Mouse (Mus musculus): ENCODE measurements around the gene Armc9. TPM values are rescaled to one million over a fixed set of nuclear protein-coding genes. Genes with fewer than 3 reads are reported as not detected.
A peak's percentile ranks its signal among the peaks of the same experiment; 100 is the strongest.

The Armc9 gene
- polyA plus RNA-seq, 1 experiment from 2014 or later: 17.4 TPM

DNA sequence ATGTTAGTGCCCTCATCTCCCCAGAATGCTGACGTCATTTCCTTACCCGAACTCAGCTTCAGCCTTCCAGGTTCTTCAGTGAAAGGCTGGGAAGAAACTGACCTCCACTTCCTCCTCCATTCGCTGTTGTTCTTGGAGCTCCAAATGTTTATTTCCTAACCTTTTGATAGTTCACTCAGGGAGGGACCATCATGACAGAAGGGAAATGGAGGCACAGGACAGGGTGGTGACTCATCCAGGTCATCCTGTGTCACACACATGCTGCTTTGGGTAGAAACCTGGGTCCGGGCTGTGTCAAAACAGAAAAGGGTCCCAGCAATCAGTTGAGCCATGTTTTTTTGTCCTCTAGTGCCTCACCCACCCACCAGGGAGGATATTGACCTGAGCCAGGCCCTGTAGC lies 11.4 kb upstream of the Armc9 start:
- DNase-seq (ENCODE audit: low spot score): no peak
- no peaks in the 10 kb centered on the region for H3K9me3 ChIP-seq (ENCODE audit: control insufficient read depth, low read length)
- no peak overlapping the region for H3K9ac ChIP-seq (ENCODE audit: low read depth, low read length)
- H3K27ac ChIP-seq (replicated peaks; ENCODE audit: low read depth, low read length): no peak overlapping the region
- H3K27me3 ChIP-seq (replicated peaks; ENCODE audit: control insufficient read depth, insufficient read depth, low read length): no peaks in the 10 kb centered on the region
- WGBS: 80% methylated on average over 4 of the region's 4 CpGs
- H3K36me3 ChIP-seq (ENCODE audit: control insufficient read depth, insufficient read depth, low read length): peaks cover 25% of the 10 kb centered on the region
- H3K4me1 ChIP-seq (ENCODE audit: control insufficient read depth, insufficient read depth, low read length): no peaks in the 10 kb centered on the region
- H3K4me2 ChIP-seq (ENCODE audit: low read depth, low read length): no peak overlapping the region
- no peak for ATAC-seq (ENCODE audit: low read depth)
- no peak overlapping the region for H3K4me3 ChIP-seq (ENCODE audit: low read depth, low read length)

DNA sequence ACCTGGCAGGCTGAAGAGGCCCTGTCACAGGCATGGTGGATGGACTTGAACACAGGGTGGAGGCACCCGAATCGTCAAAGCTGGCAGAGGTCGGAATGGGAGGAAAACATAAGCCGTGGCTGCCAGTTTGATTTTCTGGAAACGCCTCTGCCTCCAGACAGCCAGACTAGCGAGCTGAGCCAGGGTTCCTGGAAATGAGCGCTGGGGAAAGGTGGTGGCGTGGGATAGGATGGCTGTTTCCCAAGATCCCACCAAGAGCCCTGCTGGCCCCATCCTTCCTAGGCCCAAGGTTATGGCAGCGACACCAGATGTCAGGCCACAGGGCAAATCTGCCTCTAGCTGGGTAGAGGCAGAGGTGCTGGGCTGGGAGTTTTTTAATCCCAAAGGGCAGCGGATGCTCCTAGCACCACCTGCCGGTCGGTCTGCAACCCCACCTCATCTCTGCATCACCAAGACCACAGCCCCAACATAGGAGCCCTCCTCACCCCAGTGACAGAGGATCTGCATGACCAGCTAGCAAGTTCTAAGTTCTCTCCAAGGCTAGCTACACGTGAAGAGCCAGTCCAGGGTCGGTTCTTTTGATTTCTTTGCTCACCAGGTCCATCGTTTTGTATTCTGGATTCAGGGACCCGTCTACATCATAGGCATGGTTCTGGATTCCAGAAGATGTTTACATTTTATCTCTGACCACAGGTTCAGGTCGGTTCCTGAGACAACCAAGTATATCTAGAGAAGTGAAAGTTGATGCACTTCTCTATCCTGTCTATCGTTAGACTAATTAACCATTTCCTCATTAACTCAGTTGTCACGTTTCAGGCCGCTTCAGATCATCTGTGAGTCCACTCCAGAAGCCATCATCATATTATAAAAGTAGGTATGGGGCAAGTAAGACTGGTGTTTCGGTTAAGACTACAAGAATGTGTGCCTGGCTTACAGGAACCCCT lies 10.3 kb upstream of the Armc9 start:
- H3K36me3 ChIP-seq (ENCODE audit: control insufficient read depth, insufficient read depth, low read length): peaks cover 18% of the 10 kb centered on the region; the same call in 1 of the 2 replicates
- no peak for ATAC-seq (ENCODE audit: low read depth)
- no peaks in the 10 kb centered on the region for H3K27me3 ChIP-seq (replicated peaks; ENCODE audit: control insufficient read depth, insufficient read depth, low read length)
- H3K4me2 ChIP-seq (ENCODE audit: low read depth, low read length): no peak overlapping the region
- no peak overlapping the region for H3K4me3 ChIP-seq (ENCODE audit: low read depth, low read length)
- 79% methylated on average over 21 of the region's 21 CpGs for WGBS
- no peaks in the 10 kb centered on the region for H3K9me3 ChIP-seq (ENCODE audit: control insufficient read depth, low read length)
- H3K9ac ChIP-seq (ENCODE audit: low read depth, low read length): no peak overlapping the region
- DNase-seq (ENCODE audit: low spot score): no peak
- H3K27ac ChIP-seq (replicated peaks; ENCODE audit: low read depth, low read length): no peak overlapping the region
- no peaks in the 10 kb centered on the region for H3K4me1 ChIP-seq (ENCODE audit: control insufficient read depth, insufficient read depth, low read length)

DNA sequence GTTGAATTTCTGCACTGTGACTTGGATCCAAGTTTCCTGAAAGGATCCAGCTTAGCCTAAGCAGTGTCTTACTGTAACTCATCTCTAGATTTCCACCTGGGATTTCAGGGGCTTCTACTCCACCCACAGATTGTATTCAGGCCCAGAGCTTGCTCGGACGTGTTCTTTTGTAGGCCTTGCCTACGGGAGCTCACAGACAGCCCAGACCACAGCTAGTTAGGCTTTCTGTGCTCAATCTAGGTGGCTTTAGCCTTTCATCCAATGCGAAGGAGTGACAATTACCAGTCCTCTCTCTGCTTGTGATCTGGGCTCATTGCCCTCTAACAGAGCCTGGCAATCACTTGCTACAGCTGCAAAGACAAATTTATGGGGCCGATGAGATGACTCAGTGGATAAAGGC lies 8.3 kb upstream of the Armc9 start:
- Histone ChIP-seq H3K9me3 (ENCODE audit: control insufficient read depth, low read length) (no peaks in the 10 kb centered on the region), H3K4me3 (ENCODE audit: low read depth, low read length) (no peak overlapping the region), H3K4me2 (ENCODE audit: low read depth, low read length) (no peak overlapping the region), H3K4me1 (ENCODE audit: control insufficient read depth, insufficient read depth, low read length) (no peaks in the 10 kb centered on the region), H3K9ac (ENCODE audit: low read depth, low read length) (no peak overlapping the region), H3K27ac (replicated peaks; ENCODE audit: low read depth, low read length) (no peak overlapping the region), H3K36me3 (ENCODE audit: control insufficient read depth, insufficient read depth, low read length) (0 out of 2 replicates have a peak, but pooled peaks cover under 1% of the 10 kb centered on the region), H3K27me3 (replicated peaks; ENCODE audit: control insufficient read depth, insufficient read depth, low read length) (no peaks in the 10 kb centered on the region)
- 81% methylated on average over 5 of the region's 5 CpGs for WGBS
- ATAC-seq (ENCODE audit: low read depth): no peak
- DNase-seq (ENCODE audit: low spot score): no peak

DNA sequence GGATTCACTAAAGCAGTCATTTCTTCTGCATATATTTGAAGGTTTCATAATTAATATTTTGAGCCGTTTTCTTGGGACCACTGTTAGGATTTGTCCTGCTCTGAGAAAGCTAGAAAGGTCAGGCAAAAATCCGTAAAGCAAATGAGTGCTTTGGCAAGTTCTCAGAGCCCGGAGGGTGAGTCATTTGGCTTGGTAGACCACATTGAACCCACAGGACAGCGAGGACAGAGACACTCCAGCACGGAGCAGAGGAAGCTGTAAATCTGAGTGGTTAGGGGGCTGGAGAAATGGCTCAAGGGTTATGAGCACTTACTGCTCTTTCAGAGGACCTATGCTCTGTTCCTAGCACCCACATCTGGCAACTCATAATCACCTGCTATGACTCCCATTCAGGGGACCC lies 7.0 kb upstream of the Armc9 start:
- Histone ChIP-seq H3K27me3 (replicated peaks; ENCODE audit: control insufficient read depth, insufficient read depth, low read length) (no peaks in the 10 kb centered on the region), H3K9me3 (ENCODE audit: control insufficient read depth, low read length) (no peaks in the 10 kb centered on the region), H3K36me3 (ENCODE audit: control insufficient read depth, insufficient read depth, low read length) (no peaks in the 10 kb centered on the region), H3K9ac (ENCODE audit: low read depth, low read length) (no peak overlapping the region), H3K4me2 (ENCODE audit: low read depth, low read length) (no peak overlapping the region), H3K4me3 (ENCODE audit: low read depth, low read length) (no peak overlapping the region), H3K27ac (replicated peaks; ENCODE audit: low read depth, low read length) (no peak overlapping the region), H3K4me1 (ENCODE audit: control insufficient read depth, insufficient read depth, low read length) (no peaks in the 10 kb centered on the region)
- ATAC-seq (ENCODE audit: low read depth) (no peak), DNase-seq (ENCODE audit: low spot score) (no peak)
- 75% methylated on average over 5 of the region's 5 CpGs for whole genome bisulfite sequencing

DNA sequence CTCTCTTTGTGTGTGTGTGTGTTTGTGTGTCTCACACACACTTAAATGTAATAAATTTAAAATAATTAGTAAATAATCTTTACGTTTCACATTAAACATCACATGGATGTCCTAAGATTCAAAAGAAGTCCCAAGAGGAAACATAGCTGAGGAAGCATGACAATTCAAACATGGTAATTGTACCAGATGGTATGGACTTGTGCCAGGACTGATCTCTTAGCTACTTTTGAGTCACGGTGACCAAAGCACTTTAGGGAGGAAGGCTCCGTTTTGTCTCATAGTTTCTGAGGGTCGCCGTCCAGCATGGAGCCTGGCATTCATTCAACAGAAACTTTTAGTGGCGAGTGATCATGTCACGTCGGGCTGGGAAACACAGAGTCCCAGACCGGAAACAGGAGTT lies 6.4 kb upstream of the Armc9 start:
- no peaks in the 10 kb centered on the region for H3K27me3 ChIP-seq (replicated peaks; ENCODE audit: control insufficient read depth, insufficient read depth, low read length)
- ATAC-seq (ENCODE audit: low read depth) (no peak), DNase-seq (ENCODE audit: low spot score) (peak; percentile 13)
- no peaks in the 10 kb centered on the region for H3K9me3 ChIP-seq (ENCODE audit: control insufficient read depth, low read length)
- H3K4me2 ChIP-seq (ENCODE audit: low read depth, low read length): no peak overlapping the region
- H3K27ac ChIP-seq (replicated peaks; ENCODE audit: low read depth, low read length): no peak overlapping the region
- H3K36me3 ChIP-seq (ENCODE audit: control insufficient read depth, insufficient read depth, low read length): no peaks in the 10 kb centered on the region
- H3K9ac ChIP-seq (ENCODE audit: low read depth, low read length): no peak overlapping the region
- 78% methylated on average over 9 of the region's 9 CpGs for WGBS
- no peak overlapping the region for H3K4me3 ChIP-seq (ENCODE audit: low read depth, low read length)
- no peaks in the 10 kb centered on the region for H3K4me1 ChIP-seq (ENCODE audit: control insufficient read depth, insufficient read depth, low read length)

DNA sequence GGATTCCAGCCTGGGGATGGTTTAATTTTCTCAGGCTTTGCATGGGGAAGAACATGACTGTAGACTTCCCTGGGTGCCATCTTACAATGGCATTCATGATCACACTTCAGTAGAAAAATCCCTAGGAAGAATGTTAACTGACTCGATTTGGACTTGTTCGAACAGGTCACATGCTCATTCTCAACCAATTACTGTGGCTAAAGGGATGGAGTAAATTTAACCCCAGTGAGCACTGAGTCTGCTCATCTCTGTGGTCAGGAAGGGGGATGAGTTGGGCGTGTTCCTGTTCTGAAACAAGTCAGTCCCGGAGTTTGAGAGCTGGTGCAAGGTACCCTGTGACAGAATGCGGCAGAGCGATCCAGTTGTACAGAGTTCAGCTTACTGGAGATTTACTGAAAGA lies 3.7 kb upstream of the Armc9 start:
- Histone ChIP-seq H3K4me2 (ENCODE audit: low read depth, low read length) (no peak overlapping the region), H3K27me3 (replicated peaks; ENCODE audit: control insufficient read depth, insufficient read depth, low read length) (no peaks in the 10 kb centered on the region), H3K27ac (replicated peaks; ENCODE audit: low read depth, low read length) (no peak overlapping the region), H3K36me3 (ENCODE audit: control insufficient read depth, insufficient read depth, low read length) (no peaks in the 10 kb centered on the region), H3K4me1 (ENCODE audit: control insufficient read depth, insufficient read depth, low read length) (0 out of 2 replicates have a peak, but pooled peaks cover 2% of the 10 kb centered on the region), H3K4me3 (ENCODE audit: low read depth, low read length) (no peak overlapping the region), H3K9ac (ENCODE audit: low read depth, low read length) (no peak overlapping the region), H3K9me3 (ENCODE audit: control insufficient read depth, low read length) (no peaks in the 10 kb centered on the region)
- no peak for ATAC-seq (ENCODE audit: low read depth)
- no peak for DNase-seq (ENCODE audit: low spot score)
- 73% methylated on average over 6 of the region's 6 CpGs for WGBS

DNA sequence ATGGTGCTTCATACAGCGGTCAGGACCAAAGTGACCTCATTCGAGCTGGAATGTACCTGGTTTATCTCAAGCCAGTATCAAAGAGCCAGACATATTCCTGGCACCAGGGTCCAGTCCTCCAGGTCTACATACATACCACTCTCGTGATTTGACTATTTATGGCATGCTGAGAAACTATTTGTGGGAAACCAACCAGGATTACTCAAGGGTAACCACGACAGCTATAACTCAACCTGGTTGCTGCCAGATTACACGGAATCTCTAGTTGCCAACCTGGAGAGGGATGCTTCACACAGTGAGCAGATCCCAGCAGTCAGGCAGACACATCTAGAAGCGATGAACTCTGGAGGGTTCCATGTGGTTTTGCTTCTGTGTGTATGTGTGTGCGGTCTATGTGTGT lies 3.2 kb upstream of the Armc9 start:
- DNase-seq (ENCODE audit: low spot score) (no peak), ATAC-seq (ENCODE audit: low read depth) (no peak)
- Histone ChIP-seq H3K4me2 (ENCODE audit: low read depth, low read length) (no peak overlapping the region), H3K9me3 (ENCODE audit: control insufficient read depth, low read length) (no peaks in the 10 kb centered on the region), H3K4me1 (ENCODE audit: control insufficient read depth, insufficient read depth, low read length) (0 out of 2 replicates have a peak, but pooled peaks cover 2% of the 10 kb centered on the region), H3K4me3 (ENCODE audit: low read depth, low read length) (no peak overlapping the region), H3K27ac (replicated peaks; ENCODE audit: low read depth, low read length) (no peak overlapping the region), H3K27me3 (replicated peaks; ENCODE audit: control insufficient read depth, insufficient read depth, low read length) (no peaks in the 10 kb centered on the region), H3K36me3 (ENCODE audit: control insufficient read depth, insufficient read depth, low read length) (no peaks in the 10 kb centered on the region), H3K9ac (ENCODE audit: low read depth, low read length) (no peak overlapping the region)
- WGBS: 83% methylated on average over 7 of the region's 7 CpGs

DNA sequence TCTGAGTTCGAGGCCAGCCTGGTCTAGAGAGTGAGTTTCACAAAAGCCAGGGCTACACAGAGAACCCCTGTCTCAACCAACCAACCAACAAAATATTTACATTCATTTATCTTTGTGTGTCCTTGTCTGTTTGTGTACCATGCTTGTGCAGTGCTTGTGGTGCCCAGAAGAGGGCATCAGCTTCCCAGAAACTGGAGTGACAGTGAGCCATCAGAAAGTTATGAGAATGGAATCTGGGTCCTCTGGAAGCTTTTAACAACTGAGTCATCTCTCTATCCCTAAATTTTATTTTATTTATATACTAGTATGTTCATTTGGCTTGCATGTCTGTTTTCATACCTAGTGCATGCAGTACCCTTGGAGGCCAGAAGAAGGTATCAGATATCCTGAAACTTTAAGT lies 2.0 kb upstream of the Armc9 start:
- H3K4me3 ChIP-seq (ENCODE audit: low read depth, low read length): no peak overlapping the region
- DNase-seq (ENCODE audit: low spot score) (no peak), ATAC-seq (ENCODE audit: low read depth) (no peak)
- 0 out of 2 replicates have a peak, but pooled peaks cover 2% of the 10 kb centered on the region for H3K4me1 ChIP-seq (ENCODE audit: control insufficient read depth, insufficient read depth, low read length)
- no peaks in the 10 kb centered on the region for H3K36me3 ChIP-seq (ENCODE audit: control insufficient read depth, insufficient read depth, low read length)
- H3K4me2 ChIP-seq (ENCODE audit: low read depth, low read length): no peak overlapping the region
- no peaks in the 10 kb centered on the region for H3K9me3 ChIP-seq (ENCODE audit: control insufficient read depth, low read length)
- no peak overlapping the region for H3K9ac ChIP-seq (ENCODE audit: low read depth, low read length)
- no peaks in the 10 kb centered on the region for H3K27me3 ChIP-seq (replicated peaks; ENCODE audit: control insufficient read depth, insufficient read depth, low read length)
- 88% methylated on average over 1 of the region's 1 CpGs for WGBS
- H3K27ac ChIP-seq (replicated peaks; ENCODE audit: low read depth, low read length): no peak overlapping the region

DNA sequence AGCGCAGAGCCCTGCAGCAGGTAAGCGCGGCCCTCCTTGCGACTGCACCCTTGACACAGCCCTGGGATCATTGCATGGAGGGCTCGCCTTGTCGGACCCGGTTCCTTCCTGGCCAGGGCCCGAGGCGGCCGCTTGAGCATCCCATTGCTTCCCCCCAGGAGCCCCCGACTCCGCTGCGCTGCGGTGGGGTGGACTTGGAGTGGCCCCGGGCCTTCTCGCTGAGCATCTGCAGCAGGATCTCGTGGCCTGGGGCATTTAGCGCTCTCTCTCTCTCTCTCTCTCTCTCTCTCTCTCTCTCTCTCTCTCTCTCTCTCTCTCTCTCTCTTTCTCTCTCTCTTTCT lies 214 bp downstream of the Armc9 start:
- no peaks in the 10 kb centered on the region for H3K9me3 ChIP-seq (ENCODE audit: control insufficient read depth, low read length)
- no peaks in the 10 kb centered on the region for H3K27me3 ChIP-seq (replicated peaks; ENCODE audit: control insufficient read depth, insufficient read depth, low read length)
- peak overlapping the region; percentile 77 for H3K9ac ChIP-seq (ENCODE audit: low read depth, low read length)
- H3K4me1 ChIP-seq (ENCODE audit: control insufficient read depth, insufficient read depth, low read length): 0 out of 2 replicates have a peak, but pooled peaks cover 2% of the 10 kb centered on the region
- no peak overlapping the region for H3K27ac ChIP-seq (replicated peaks; ENCODE audit: low read depth, low read length)
- H3K4me3 ChIP-seq (ENCODE audit: low read depth, low read length): peak overlapping the region; percentile 80
- H3K36me3 ChIP-seq (ENCODE audit: control insufficient read depth, insufficient read depth, low read length): no peaks in the 10 kb centered on the region
- no peak for DNase-seq (ENCODE audit: low spot score)
- 0% methylated on average over 1 of the region's 18 CpGs for WGBS
- H3K4me2 ChIP-seq (ENCODE audit: low read depth, low read length): peak overlapping the region; percentile 81
- ATAC-seq (ENCODE audit: low read depth): no peak

Data from embryonic facial prominence, embryonic 14.5 days (tissue).